Mouse (Mus musculus): ENCODE results near the gene Msrb3.

The Msrb3 gene

DNA sequence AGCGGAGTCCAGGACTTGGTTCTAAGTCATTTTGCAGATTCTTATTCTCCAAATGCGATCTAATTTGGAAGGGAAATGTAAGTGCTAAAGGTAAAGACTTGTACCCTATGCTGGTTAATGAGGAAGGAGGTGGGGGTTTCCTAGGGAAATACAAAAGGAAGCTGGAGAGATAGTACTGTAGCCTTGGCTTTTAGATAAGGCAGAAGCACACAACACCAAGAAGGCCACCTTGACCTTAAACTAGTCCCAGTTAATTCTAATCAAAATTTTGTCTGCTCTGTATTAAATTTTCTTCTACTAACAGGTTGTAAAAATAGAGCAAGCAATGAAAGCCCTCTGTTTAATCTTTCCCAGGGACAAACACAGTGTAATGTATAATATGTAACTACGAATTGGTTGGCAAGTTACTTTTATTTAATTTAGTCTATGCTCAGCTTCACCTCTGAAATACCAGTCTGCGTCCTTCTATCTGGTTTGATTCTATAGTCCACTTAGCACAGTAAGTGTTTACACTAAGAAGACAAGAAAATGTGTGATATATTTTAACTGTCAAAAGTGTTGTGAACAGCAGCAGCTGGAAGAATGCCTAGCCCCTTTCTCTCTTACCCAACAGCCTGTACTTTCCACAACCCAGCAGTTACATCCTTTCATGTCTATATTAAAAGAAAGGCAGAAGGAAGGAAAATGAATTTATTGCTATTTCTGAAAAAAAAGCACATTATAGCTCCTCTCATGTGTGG is 87.9 kb downstream of the Msrb3 start:
- no peak for DNase-seq (ENCODE audit: low spot score in 2 of 2)

DNA sequence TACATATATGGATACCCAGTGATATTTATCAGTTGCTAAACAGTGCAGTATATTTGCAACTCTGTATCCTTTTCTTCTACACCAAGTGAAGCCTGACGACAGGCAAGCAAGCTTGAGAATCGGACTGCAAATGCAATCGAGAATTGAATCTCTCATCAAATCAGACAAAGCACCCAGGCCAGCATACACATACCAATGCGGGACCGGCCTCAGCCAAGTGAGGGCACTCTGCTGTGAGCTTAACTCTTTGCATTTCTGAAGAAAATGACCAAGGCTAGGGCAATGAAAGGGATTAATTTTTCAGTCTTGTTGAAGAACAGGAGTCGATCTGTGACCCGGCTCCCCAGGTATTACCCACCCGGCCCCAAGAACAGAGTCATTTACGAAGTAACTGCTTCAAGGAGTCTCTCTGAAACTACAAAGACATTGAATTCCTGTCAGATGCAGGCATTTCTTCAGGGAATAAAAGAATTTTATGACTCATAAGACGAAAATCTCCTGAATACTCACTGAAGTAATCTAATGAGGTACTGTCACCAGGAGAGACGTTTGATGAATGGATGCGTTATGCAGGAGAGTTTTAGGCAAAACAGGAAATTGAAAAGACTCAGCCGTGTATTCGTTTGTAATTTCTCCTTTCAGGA is 88.7 kb downstream of the Msrb3 start:
- DNase-seq (ENCODE audit: low spot score in 2 of 2) = no peak

DNA sequence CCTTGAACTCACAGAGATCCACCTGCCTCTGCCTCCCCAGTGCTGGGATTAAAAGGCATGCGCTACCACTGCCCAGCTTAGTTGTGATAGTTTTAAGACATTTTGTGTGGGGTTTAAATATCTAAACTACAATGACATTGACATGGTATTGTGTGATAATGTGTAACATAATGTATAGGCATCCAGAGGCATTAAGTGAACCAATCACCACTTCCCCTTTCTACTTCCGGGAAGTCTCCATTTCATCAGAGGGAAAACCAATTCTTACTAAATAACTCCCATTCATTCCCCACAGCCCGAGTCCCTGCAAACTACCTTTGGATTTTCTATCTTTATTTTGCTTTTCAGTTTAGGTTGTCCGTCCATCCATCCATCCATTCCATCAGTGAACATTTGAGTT is 90.7 kb downstream of the Msrb3 start:
- no peak for DNase-seq (ENCODE audit: low spot score in 2 of 2)

DNA sequence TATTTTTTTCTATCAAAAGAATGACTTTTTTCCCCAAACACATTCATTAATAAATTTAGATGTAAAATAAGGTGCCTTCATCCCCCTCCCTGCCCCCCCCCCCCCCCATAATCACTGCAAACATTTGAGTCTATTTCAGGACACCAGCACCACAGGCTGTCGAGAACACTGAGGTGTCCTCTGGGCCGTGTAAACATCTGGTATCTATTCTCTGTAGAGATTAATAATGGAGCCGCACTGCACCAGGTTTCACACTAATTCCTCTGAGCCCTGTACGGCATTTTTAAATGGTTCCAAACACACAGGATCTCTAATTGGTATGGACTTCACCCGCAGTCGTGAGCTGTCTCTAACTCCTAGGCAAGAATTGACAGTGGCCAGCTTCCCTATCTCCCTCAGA is 97.8 kb downstream of the Msrb3 start:
- no peak for DNase-seq (ENCODE audit: low spot score in 2 of 2)

DNA sequence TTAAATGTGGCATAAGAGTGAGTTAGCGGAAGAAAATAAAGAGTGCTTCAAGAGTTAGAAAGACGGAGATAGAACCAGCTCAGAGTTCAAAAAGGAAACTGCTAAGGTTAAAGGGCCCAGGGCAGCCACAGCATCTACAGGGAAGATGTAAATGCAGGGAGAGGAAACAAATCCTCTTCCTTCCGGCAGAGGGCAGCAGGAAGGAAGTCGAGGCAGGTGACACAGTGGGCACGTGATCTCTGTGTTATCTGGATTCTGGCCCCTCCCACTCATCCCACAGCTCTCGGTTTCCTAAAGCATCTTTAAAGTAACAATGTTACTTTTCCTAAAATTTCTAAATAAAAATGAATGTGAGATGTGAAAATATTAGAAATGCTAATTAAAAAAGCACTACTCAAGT is 99.4 kb downstream of the Msrb3 start:
- DNase-seq (ENCODE audit: low spot score in 2 of 2) = no peak

DNA sequence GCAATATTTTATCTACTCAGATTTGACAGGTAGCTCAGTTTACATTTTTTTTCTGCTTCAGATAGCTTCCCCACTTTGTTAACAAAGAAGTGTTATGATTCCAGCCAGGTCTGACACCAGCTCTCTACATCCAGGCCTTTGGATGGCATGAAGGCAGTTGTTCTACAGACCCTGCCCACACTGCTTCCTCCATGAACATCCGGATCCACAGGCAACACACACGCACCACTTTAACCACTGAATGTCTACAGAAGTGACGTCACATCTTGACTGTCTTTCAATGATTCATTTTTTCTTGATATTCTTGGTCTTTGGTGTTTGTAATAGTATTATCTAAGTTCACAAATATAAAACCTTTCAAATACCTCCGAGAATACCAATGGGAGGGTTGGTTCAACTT is 102.2 kb downstream of the Msrb3 start:
- no peak for DNase-seq (ENCODE audit: low spot score in 2 of 2)

DNA sequence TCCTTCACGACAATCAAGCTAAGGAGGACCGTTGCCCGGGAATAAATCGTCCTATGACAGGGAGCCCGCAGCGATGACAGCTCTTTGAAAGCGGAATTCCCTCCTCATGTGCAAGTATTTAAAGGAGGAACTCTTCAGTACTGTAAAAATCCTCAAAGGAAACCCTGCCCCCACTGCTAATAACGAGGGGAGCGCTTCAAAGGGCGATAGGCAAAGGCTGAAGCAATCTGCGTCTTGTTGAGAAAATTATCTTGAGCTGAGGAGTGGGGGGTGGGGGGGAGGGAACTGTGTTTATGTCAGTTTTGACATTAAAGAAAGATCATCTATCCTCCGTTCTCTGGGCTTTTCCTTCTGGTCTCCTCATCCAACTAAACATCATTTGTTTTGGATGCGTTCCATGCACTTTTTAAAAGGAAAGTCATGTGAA is 104.5 kb downstream of the Msrb3 start:
- DNase-seq (ENCODE audit: low spot score in 2 of 2) = no peak

DNA sequence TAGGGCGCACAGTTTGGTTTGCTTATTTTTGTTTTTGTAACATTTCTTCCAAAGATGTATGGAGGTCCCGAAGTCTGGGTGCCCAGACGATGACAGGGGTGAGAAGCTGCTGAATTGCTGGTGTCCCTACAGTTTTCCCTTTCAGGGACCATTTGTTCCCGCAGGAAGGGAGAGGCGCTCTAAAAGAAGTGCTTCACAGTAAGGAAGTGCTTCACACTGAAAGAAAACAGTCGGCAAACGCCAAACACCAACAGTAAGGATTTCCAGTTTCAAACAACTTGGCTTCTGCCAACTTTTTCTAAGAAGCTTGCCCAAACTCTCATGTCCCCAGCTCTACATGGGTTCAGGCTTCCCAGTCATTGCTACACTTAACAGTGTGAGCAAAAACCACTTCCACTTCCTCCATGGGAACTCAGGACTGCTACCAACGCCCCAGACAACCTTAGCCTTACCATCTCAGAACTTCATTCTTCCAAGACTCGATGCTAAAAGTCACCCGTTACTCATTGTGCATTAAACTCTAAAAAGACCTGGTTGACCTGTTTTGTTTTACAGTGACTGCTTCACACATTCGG is 106.6 kb downstream of the Msrb3 start:
- DNase-seq (ENCODE audit: low spot score in 2 of 2) = no peak

DNA sequence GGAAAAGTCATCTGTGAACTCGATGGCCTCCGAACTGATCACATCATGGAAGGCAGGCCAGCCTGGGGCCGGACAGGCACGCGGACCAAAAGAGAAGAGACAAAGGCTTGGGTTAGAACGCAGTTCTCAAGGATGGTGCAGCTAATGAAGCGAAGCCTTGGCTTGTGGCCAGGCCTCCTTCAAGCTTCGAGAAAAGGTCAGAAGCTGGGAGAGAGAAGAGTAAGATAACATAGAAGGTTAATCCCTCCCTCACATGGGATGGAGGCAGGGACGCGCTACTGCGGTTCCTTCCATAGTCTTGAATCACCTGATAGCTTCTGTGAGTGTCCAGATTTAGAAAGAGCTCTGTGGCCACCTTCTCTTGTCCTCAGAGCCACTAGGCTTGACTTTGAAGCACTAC is 107.5 kb downstream of the Msrb3 start:
- DNase-seq (ENCODE audit: low spot score in 2 of 2) = no peak

DNA sequence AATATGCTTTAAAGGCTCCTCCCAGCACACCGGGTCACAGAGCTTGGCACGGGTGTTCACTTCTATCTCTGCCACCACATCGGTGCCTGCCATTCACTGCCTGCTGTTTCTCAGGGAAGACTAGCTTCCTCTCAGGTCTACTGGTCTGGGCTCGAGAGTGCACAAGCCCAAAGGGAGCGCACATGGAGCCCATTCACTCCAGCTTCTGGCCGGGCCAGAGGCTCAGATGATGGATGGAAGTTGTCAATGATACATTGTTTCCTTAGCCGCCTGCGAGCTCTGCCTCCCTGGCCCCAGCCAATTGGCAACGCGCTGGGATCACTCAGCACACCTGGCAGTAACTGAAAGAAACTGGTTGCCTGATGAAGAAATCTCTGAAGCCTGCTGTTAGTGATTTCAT is 111.7 kb downstream of the Msrb3 start:
- DNase-seq (ENCODE audit: low spot score in 2 of 2) = no peak

DNA sequence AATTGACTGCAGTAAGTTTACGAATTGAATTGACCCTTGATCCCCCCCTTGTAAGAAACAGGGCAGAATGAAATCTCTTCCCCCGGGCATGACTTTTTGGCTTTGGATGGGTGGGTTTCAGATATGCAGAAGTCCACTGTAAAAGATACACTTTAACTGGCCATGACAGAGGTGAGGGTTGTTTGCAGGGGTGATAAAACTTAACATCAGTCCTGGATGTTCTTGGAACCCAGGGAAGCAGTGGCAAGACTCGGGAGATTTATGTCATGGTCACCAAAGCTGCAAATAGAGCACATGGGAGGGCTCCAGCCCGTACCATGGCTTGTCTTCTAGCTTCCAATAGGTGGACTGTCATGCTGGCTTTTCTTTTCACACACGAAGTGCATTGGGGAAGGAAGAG is 114.4 kb downstream of the Msrb3 start:
- no peak for DNase-seq (ENCODE audit: low spot score in 2 of 2)

DNA sequence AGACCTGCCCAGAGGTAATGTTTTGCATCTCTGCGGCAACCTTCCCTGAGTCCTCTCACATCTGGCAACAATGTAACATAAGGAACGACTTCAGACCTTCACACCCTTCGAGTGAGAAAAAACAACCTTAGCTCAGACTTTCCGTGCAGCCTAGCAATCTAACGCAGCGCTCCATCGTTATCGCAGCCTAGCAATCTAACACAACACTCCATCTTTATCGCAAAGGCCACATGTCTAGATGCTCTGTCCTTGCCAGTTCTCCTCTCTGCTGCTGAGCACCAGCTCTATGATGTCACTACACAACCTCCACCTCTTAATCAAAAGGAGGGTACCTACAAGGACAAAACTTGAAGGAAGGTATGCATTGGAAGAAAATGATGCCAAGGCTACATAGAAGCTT is 115.5 kb downstream of the Msrb3 start:
- DNase-seq (ENCODE audit: low spot score in 2 of 2) = no peak

DNA sequence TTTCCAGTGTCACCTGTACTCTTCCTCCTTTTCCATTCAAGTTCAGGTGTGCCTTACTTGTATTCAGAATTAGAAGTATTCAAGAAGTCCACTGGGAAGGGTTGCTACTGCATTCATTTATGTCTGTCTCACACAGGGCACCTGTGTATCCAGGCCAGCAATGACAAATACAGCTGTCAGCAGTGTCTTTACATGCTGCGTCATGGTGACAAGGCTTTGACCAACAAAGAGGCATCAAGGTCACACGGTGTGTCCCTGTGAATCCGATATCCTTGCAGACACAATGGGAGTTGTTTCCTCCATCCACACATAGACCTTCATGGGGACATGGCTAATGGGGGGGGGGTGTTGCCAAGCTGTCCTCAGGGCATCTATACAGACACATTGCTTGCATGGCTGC is 121.4 kb downstream of the Msrb3 start:
- no peak for DNase-seq (ENCODE audit: low spot score in 2 of 2)

DNA sequence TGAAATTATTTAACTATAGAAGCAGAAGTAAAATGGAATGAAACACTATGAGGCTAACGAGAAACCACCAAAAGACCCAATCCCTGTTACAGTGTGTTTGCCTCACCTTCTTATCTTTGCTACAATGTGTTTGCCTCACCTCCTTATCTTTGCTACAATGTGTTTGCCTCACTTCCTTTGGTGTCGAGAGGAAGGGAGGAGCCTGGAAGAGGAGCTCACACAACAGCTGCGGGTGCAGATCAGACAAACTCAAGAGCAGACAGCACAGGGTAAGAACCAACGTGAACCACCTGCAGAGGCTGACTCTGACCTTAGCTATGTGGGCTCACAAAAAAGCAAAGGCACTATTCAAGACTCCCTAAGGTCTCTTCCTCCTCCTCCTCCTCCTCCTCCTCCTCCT is 123.5 kb downstream of the Msrb3 start:
- DNase-seq (ENCODE audit: low spot score in 2 of 2) = no peak

DNA sequence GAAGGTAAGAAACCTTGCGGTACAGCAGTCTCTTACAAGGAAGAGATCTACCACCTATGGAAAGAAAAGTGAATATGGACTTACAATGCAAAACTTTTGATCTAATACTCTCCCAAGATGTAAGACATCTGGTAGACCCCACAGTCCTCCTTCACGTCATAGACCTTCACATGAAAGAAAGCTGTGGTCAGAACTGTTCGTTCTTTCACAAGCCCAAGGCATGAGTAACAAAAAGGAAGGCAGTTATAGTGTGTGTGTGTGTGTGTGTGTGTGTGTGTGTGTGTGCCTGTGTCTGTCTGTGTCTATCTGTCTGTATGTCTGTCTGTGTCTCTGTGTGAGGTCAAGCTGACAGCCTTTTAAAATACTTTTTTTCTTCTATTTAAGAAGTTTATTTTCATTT is 131.5 kb downstream of the Msrb3 start:
- no peak for DNase-seq (ENCODE audit: low spot score in 2 of 2)

DNA sequence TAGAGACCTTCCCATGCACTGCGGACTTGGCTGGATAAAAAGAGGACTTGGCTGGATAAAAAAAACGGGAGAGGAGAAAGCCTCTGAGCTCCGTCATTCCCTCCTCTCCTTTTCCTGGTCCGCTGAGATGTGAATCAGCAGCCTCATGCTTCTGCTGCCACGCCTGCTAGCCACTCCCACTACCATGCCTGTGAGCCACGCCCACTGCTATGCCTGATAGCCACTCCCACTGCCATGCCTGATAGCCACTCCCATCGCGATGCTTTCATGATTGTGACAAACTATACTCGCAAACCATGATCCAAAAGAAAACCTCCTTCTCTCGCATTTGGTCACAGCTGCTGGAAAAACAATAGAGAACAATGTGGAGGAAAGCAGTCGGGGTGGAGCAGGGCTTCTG is 133.5 kb downstream of the Msrb3 start:
- DNase-seq (ENCODE audit: low spot score in 2 of 2) = no peak

DNA sequence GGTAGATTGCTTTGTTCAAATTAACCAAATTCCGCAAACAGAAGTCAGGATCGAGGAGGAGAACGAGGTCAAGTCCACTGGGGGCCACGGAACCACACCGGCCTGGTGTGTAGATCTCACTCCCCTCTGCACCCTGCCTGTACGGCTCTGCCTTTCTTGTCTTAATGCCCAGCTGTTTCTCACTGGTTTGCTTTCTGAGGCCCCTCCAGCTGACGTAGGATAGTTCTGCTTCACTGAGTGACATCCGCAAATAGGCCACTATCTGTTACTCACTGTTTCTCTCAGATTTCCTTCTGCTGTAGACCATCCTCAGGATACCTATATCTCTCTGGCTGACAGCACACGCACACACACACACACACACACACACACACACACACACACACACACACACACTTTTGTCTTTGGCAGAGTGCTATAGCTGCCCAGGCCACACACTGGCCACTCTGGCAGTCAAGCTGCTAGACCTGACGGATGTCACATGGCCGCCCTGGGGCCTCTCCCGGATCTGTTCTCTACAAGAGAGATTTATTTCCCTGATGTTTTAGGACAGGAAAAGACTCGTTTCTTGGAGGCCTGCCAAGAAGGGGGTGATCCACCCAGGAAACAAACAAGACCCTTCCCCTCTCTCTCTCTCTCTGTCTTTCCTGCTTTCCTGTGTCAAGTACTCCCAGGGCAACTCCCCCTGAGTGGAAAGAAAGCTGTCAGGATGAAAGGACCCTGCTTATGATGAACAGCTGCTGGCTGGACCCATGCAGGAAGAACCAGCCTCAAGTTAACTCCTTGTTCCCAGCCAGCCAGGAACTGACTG is 135.0 kb downstream of the Msrb3 start:
- peak; percentile 14 to 27 for DNase-seq (ENCODE audit: low spot score in 2 of 2)

DNA sequence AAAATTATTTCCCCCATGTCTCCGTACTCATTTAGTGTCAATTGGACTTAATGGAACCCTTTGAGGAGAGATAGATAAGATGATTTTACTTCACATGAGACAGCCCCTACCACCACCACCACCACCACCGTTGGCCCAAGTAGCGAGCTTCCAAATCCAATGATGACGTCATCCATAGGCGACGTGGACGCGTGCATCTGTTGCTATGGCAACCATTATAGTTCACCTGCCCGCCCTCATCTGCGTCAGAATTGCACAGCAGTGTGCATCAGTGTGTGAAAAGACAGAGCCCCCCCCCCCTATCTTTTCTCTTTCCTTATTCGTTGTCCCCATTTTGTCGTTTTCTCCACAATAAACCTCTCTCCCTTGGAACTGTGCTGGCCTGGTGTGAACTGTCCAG is 135.9 kb downstream of the Msrb3 start:
- no peak for DNase-seq (ENCODE audit: low spot score in 2 of 2)

DNA sequence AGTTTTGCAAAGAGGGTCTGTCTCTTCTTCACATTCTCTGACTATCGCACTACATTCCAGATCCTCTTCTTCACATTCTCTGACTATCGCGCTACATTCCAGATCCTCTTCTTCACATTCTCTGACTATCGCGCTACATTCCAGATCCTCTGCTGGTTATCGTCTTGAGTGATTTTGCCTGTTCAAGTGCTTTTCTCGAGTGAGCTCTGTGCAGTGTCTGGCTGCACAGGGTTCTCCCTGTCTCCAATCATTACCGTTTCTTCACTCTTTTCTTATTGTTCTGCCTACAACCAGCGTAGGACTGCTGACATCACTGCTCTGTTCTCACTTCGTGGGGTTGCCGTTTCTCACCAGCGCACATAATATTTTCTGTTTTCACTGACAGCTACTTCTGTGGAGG is 138.2 kb downstream of the Msrb3 start:
- DNase-seq (ENCODE audit: low spot score in 2 of 2) = no peak

DNA sequence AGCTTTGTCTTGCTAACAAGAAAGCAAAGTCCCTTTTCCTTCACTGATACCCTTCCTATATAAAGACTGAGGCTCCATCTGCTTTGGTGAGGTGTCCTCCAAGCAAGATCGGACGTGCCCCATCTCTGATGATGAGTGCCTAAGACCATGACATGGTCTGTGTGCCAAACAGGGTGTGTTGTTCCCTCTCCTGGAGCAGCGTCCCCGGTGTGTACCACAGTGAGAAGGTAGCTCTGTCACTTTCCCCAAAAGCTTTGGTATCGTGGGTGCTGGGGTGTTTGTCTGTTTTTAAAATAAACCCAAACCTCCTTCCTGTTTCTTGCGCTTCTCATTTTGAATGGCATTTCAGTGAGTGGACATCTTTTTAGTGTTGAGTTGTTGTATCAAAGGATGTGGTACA is 139.0 kb downstream of the Msrb3 start:
- no peak for DNase-seq (ENCODE audit: low spot score in 2 of 2)

DNA sequence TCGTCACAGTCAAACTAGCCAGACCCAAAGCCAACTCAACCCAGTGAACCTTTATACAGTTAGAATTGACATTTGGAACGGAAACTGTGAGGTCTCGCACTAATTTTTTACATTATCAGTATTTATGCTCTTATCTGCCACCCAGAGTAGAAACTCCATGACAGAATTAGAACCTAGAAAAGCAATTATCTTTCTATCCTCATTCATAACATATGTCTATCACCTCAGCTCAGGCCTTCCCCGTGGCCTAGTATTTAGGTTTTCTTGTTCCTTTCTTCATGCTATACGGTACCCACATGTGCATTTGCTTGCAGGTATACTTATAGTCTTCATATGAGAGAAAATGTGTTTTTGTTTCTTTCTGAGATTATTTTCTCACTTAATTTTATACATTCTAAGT is 146.4 kb downstream of the Msrb3 start:
- no peak for DNase-seq (ENCODE audit: low spot score in 2 of 2)

DNA sequence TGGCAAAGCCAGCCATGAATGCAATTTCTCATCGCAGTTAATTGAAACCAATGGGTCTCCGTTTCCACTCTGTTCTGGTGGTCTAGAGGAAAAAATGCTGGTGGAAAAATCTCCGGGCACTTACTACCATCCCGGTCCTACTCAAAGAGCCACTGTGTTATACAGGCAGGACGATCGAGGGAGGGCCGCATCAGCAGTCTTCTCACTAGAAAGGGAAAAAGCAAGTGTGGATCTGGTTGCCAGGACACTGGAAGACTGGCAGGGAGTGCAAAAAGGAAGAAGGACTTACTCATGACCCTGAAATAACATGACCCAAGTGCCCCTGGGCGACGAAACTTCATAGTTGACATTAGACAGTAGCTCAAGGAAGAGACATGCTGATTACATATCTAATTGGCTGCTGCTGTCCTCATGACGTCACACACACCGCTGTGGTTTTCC is 147.1 kb downstream of the Msrb3 start:
- peak; percentile 57 to 65 for DNase-seq (ENCODE audit: low spot score in 2 of 2)
